Mouse (Mus musculus): ENCODE data around the gene Fndc8.

GRCm38 (mm10) chr11:82870173-82871030 lies 21.5 kb upstream of the Fndc8 start:
- no peak for TF ChIP-seq POLR2A (IDR thresholded peaks at IDR 0.05; ENCODE audit: control insufficient read depth, extremely low read depth, insufficient read depth, low read length, poor library complexity)
- no peak for TF ChIP-seq CTCF (IDR thresholded peaks at IDR 0.05; ENCODE audit: borderline replicate concordance, control insufficient read depth, extremely low read depth, insufficient read depth, low read length, poor library complexity)

Measured in thymus, adult 2 months (tissue).